Comparison of ENCODE assay signal across 8 mouse cellular contexts in genomic region chr12:56959230-56960051, GRCm38 (mm10).
DNase-seq lines count a peak whose midpoint lies in the region; ATAC-seq lines count a peak whose summit lies in the region.

No protein-coding gene starts in this region.

- no peak overlapping the region for H3K27ac ChIP-seq in forebrain, embryonic 14.5 days (ENCODE audit: low read depth, low read length)
- no peak overlapping the region for H3K27ac ChIP-seq in forebrain, embryonic 12.5 days
- H3K27ac ChIP-seq in limb, embryonic 12.5 days = no peak overlapping the region

- no peaks in the 10 kb centered on the region for H3K36me3 ChIP-seq in forebrain, embryonic 14.5 days (ENCODE audit: control insufficient read depth, insufficient read depth, low read length)
- no peaks in the 10 kb centered on the region for H3K36me3 ChIP-seq in forebrain, embryonic 12.5 days (replicated peaks)
- no peaks in the 10 kb centered on the region for H3K36me3 ChIP-seq in limb, embryonic 12.5 days

- WGBS in forebrain, embryonic 14.5 days = 21% methylated on average over 9 of the region's 9 CpGs
- 20% methylated on average over 9 of the region's 9 CpGs for WGBS in forebrain, embryonic 12.5 days
- WGBS in limb, embryonic 12.5 days = 20% methylated on average over 9 of the region's 9 CpGs

- H3K27me3 ChIP-seq in forebrain, embryonic 14.5 days (replicated peaks; ENCODE audit: control insufficient read depth, insufficient read depth, low read length) = no peaks in the 10 kb centered on the region
- no peaks in the 10 kb centered on the region for H3K27me3 ChIP-seq in forebrain, embryonic 12.5 days
- peaks cover 22% of the 10 kb centered on the region for H3K27me3 ChIP-seq in limb, embryonic 12.5 days

- H3K9ac ChIP-seq in forebrain, embryonic 14.5 days (ENCODE audit: low read length) = no peak overlapping the region
- H3K9ac ChIP-seq in forebrain, embryonic 12.5 days = no peak overlapping the region
- H3K9ac ChIP-seq in limb, embryonic 12.5 days (replicated peaks) = no peak overlapping the region

- peak; percentile 54 for DNase-seq in forebrain, embryonic 14.5 days (ENCODE audit: low spot score)
- DNase-seq in retina, postnatal 1 day = peak; percentile 7
- no peak for DNase-seq in retina, embryonic 14.5 days (ENCODE audit: low spot score)
- no peak for DNase-seq in ovary, postnatal 36 days (ENCODE audit: low spot score)
- DNase-seq in frontal cortex, postnatal 25 days (ENCODE audit: low spot score in 2 of 2) = no peak
- no peak for DNase-seq in frontal cortex, postnatal 14 days (ENCODE audit: low spot score in 2 of 2)

- peak; percentile 23; the same call in 1 of the 2 replicates for ATAC-seq in forebrain, embryonic 14.5 days
- no peak for ATAC-seq in forebrain, embryonic 12.5 days (ENCODE audit: low FRiP score)
- ATAC-seq in limb, embryonic 12.5 days (ENCODE audit: insufficient number of reproducible peaks, insufficient read depth, low FRiP score, low TSS enrichment, low read depth) = no peak

- H3K9me3 ChIP-seq in forebrain, embryonic 14.5 days (replicated peaks; ENCODE audit: control insufficient read depth, low read length) = no peaks in the 10 kb centered on the region
- no peaks in the 10 kb centered on the region for H3K9me3 ChIP-seq in forebrain, embryonic 12.5 days
- no peaks in the 10 kb centered on the region for H3K9me3 ChIP-seq in limb, embryonic 12.5 days

- H3K4me3 ChIP-seq in forebrain, embryonic 14.5 days (ENCODE audit: low read depth, low read length) = no peak overlapping the region
- no peak overlapping the region for H3K4me3 ChIP-seq in forebrain, embryonic 12.5 days (replicated peaks)
- no peak overlapping the region for H3K4me3 ChIP-seq in limb, embryonic 12.5 days (replicated peaks)

- peaks cover 3% of the 10 kb centered on the region; the same call in 1 of the 2 replicates for H3K4me1 ChIP-seq in forebrain, embryonic 14.5 days (ENCODE audit: control insufficient read depth, insufficient read depth, low read length)
- H3K4me1 ChIP-seq in forebrain, embryonic 12.5 days = no peaks in the 10 kb centered on the region
- H3K4me1 ChIP-seq in limb, embryonic 12.5 days (replicated peaks) = peaks cover 20% of the 10 kb centered on the region

- no peak overlapping the region for H3K4me2 ChIP-seq in forebrain, embryonic 14.5 days (ENCODE audit: low read length)
- no peak overlapping the region for H3K4me2 ChIP-seq in forebrain, embryonic 12.5 days
- H3K4me2 ChIP-seq in limb, embryonic 12.5 days = peak overlapping the region; percentile 34

Comparison
In these comparisons a context has a peak if more than half of its experiments do, and no peak if none do; other contexts are left out.
1. DNase-seq: peak in forebrain, embryonic 14.5 days (single experiment) and retina, postnatal 1 day (single experiment); none in retina, embryonic 14.5 days (single experiment), ovary, postnatal 36 days (single experiment), frontal cortex, postnatal 25 days (0 of 2) and frontal cortex, postnatal 14 days (0 of 2).